Mouse (Mus musculus): Measurements from ENCODE around the gene Tchp.

Gene Tchp

GRCm38 (mm10) chr5:114698044-114698746 lies 9.4 kb upstream of the Tchp start:
- DNase-seq: no peak

DNA sequence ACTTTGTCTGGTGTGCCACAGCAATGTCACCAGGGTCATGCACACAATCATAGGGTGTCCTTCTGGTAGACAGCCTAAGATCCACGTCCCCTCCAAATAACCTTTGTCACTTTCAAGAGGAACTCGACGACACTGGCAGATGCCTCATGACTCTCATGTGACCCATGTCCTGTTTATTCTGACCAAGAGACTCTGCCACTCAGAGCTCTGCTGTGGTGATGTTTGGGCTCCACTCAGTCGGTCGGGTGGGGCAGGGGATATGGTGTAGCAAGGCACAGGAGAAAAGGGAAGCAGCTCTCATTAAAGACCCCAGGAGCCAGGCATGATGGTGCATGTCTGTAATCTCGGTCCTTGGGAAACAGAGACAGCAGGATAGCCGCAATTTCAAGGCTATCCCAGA lies 8.5 kb upstream of the Tchp start:
- DNase-seq: no peak

- peak; percentile 52 for DNase-seq
Measured at GRCm38 (mm10) chr5:114702403-114703392, 4.9 kb upstream of the Tchp start.

GRCm38 (mm10) chr5:114708491-114708890 lies 931 bp downstream of the Tchp start:
- no peak for DNase-seq

- no peak for DNase-seq
Measured at GRCm38 (mm10) chr5:114709357-114709756, 1.8 kb downstream of the Tchp start.

DNA sequence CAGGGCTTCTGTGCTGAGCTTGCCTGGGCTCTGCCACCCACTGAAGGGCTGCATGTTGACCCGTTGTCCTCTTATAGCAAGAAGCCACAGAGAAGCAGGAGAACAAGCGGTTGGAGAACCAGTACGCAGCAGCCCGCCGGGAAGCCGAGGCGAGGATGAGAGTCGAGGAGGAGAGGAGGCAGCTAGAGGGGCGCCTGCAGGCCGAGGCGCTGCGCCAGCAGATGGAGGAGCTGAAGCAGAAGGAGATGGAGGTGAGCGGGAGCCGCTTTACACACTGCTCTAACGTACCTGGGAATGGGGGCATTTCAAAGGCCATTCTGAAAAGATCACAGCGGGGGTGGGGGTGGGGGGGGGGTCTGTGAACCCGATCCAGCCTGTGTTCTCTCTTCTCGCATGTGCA lies 7.0 kb downstream of the Tchp start:
- no peak for DNase-seq

- DNase-seq: no peak
Measured at GRCm38 (mm10) chr5:114717292-114717691, 9.7 kb downstream of the Tchp start.

DNA sequence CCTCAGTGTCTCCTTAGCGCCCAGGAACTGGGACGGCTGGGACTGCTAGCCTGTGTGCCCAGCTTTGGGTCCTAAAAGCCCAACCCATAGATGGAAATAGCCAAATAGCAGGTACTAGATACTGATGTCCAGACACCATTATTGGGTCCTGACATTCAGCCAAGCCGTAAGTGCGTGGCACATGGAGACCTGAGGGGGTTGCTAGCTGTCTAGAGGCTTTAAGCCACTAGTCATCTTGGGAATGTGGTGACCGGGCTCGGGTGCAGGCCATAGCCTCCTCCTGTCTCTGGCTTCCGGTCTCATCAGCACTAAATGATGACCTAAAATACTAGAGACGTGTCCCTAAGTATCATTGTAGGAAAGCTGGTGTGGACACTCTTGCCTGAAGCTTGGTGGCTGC lies 10.4 kb downstream of the Tchp start:
- DNase-seq: no peak

DNA sequence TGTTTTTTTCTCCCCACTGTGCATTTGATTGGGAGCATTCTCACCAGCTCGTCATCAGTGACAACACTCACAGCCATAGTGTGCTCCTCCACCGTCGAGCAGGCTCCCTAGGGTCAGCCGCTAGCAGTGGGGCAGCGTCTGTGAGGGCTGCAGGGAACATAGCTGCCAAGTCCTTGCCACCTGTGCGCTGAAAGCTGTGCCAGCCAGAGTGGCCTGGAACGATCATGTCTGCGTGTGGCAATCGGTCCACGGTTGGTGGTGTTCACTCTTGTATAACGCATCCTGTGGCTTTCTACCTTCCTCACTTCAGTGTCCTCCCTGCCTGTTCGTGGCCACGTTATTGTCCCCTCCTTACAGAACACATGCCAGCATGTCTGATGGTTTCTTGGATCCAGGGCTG lies 10.9 kb downstream of the Tchp start:
- no peak for DNase-seq

- DNase-seq: peak; percentile 68
Measured at GRCm38 (mm10) chr5:114719003-114719927, 11.7 kb downstream of the Tchp start.

- no peak for DNase-seq
Measured at GRCm38 (mm10) chr5:114719928-114720270, 12.3 kb downstream of the Tchp start.

DNA sequence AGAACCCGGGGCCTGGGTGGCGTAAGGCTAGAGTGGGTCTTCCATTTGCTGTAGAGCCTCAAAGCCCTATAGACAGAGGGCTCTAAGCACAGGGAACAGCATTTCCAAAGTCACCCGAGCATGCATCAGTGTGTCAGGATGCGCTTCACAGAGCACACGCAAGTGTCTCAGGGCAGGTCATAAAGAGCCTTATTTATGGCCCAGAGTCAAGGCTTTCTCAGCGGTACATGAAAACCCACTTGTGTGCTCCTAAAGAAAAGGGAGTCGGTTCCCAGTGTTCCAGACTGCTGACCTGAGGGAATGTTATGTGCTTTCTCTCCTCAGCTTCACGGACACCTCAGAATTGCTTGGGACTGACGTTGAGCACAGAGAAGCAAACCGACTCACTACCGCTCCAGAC lies 13.2 kb downstream of the Tchp start:
- no peak for DNase-seq

DNA sequence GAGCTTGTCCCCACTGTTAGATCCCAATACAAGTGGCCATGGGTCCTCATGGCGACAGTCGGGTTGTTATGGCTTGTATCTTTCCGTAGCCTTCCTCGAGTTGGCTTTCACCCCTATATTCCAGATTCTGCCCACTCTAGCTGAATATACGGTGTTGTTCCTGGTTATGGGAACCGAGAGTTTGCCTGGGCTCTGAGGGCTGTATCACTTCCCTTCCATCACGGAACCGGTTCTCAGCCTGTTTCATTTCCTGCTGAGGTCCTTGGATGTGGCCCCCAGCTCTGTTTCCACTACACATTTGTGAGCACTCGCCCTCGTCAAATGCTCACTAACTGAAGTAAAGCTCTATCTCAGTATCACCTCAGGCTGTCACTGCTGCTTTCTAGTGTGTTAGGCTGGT lies 14.4 kb downstream of the Tchp start:
- no peak for DNase-seq

GRCm38 (mm10) chr5:114722846-114723245 lies 15.3 kb downstream of the Tchp start:
- DNase-seq: no peak

- no peak for DNase-seq
Measured at GRCm38 (mm10) chr5:114728160-114728559, 20.6 kb downstream of the Tchp start.

DNA sequence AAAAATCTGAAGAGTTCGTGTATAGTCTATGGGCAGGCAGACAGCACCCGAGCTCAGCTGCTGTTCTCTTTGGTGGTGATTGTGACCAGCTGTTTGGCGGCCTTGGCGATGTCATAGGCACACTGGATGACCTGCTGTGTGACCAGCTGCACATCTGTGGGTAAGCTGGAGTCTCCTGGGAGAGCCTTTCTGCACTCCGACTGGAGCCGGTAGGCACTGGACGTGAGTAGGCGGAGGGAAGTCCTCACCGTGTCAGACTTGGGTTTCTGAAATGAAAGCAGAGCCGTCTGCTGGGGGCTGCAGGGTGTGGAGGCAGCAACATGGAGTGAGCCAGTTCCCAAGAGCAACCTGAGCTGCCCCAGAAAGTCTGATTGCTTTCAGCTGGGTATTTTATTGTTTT lies 22.6 kb downstream of the Tchp start:
- DNase-seq: no peak

GRCm38 (mm10) chr5:114731498-114731897 lies 23.9 kb downstream of the Tchp start:
- no peak for DNase-seq

DNA sequence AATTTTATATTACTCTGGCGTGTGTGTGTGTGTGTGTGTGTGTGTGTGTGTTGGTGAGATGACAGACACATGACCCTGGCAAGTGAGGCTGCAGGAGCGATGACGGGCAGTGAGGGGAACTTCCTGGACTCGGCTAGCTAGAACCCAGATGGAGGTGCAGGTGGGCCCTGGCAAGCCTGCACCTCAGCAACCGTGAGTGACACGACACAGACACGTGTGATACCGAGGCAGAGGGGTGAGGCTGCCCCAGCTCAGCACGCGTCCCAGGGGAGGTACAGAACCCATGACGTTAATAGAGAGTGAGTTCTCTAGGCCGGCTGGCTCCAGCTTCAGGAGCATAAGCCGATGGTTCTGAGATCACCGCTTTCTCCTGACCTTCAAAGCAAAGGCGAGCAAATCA lies 24.4 kb downstream of the Tchp start:
- DNase-seq: no peak

GRCm38 (mm10) chr5:114733606-114734005 lies 26.0 kb downstream of the Tchp start:
- DNase-seq: no peak

- DNase-seq: peak; percentile 52
Measured at GRCm38 (mm10) chr5:114737090-114737887, 29.7 kb downstream of the Tchp start.

DNA sequence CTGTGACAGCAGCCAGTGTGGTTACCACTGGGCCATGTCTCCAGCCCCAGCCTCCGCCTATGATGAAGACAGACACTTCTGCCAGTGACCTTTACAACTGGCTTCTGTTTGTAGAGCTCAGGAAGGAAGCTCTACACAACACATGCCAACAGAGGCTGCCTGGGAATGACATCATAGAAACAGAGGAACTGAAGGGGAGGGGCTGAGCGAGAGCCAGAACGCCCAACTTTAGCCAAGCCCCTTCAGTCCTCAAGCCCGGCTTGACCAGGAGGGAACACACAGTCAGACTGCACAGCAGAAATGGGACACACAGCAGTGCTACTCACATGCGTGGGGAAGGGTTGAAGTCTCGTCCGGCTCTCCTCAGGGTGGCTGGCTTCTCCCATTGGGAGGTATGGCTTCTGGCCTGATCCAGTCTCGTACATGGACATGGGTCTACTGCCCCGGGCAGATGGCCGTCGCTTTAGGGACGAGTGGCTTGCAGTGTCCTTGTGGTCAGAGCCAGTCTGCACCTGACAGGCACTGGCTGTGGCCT lies 31.2 kb downstream of the Tchp start:
- peak; percentile 65 for DNase-seq

GRCm38 (mm10) chr5:114740595-114740994 lies 33.0 kb downstream of the Tchp start:
- peak; percentile 65 for DNase-seq
